Mouse (Mus musculus): ENCODE data around the gene Hist1h2ak. TPM values are rescaled to one million over a fixed set of nuclear protein-coding genes. Genes with fewer than 3 reads are reported as not detected.

The Hist1h2ak gene
- total and polyA plus RNA-seq, 3 experiments: 6.2 to 1,125 (median 16.6) TPM

DNA sequence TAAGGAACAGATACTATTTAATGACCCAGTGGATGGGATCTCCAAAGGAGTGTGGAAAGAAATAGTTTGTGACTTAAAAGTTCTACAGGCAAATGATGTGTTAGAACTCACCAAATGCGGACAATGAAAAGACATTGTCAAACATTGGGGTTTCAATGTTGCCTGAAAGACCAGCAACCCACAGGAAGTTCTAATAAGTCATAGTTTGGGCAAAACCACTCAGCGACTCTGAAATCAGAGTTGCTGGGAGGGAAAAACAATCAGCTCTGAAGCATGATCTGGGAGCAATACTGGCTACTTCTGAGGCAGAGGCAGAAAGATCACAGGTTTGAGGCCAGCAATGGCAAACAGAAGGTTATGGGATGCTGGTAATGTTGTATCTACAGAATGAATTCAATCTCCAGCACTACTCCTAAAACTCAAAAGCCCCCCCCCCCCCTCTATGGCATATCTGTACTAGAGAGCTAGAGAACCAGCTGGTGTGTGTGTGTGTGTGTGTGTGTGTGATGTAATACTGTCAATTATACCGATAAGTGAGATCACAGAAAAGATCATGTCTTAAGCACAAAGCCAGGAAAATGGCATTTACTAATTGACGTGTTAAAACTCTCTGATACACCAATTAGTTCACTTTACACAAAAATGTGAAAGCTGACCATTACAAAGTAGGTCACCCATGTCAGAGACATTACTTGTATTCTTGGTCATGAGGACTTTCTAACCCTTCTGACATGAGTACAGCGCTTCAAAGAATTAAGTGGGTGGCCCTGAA is 4.1 kb downstream of the Hist1h2ak start:
- H3K4me2 ChIP-seq (ENCODE audit: insufficient read depth, low read depth, poor library complexity, severe bottlenecking): peak overlapping the region; percentile 85
- peak; percentile 67 for DNase-seq (ENCODE audit: extremely low read depth)
- H3K4me3 ChIP-seq (replicated peaks in 1 of 3; ENCODE audit: low read depth in 2 of 3, low read length in 2 of 3, poor library complexity in 1 of 3): peak overlapping the region; percentile 53 to 69 (median 55)
- no peaks in the 10 kb centered on the region for H3K27me3 ChIP-seq (replicated peaks)
- in situ Hi-C loops (cut with MboI; ENCODE audit: low pct_ligation_motif_present, low pct_unique_long_range_greater_than_20kb, low sequenced_read_pairs) (loop anchor here (10.0 to 25.0 kb wide), 2 partner anchors 285 to 1813 kb away; partner anchors contain the start of genes Hist1h1d, Hist1h2ad, Hist1h2ae and Hist1h2ah), dilution Hi-C loops (cut with MboI; ENCODE audit: extremely low pct_ligation_motif_present, extremely low pct_unique_long_range_greater_than_20kb, low sequenced_read_pairs) (no loop called here)
- peaks cover 0 to 14% of the 10 kb centered on the region in 2 experiments; a peak in 2 of 4 replicates for H3K4me1 ChIP-seq (ENCODE audit: control insufficient read depth in 1 of 2, insufficient read depth in 2 of 2)
- H3K36me3 ChIP-seq (replicated peaks in 1 of 2; ENCODE audit: control insufficient read depth in 1 of 2, insufficient read depth in 1 of 2, low read length in 1 of 2): no peaks in the 10 kb centered on the region
- peak overlapping the region; percentile 73 for H3K27ac ChIP-seq (ENCODE audit: insufficient read depth, low read depth)
- no peaks in the 10 kb centered on the region for H3K9me3 ChIP-seq (replicated peaks; ENCODE audit: low read length)
- H3K9ac ChIP-seq (ENCODE audit: insufficient read depth, low read depth): peak overlapping the region; percentile 86
- H3K79me2 ChIP-seq (replicated peaks; ENCODE audit: control insufficient read depth, extremely low read depth, insufficient read depth, poor library complexity, severe bottlenecking): no peaks in the 10 kb centered on the region
- TF ChIP-seq ZMIZ1 (IDR thresholded peaks at IDR 0.05; ENCODE audit: low read depth, low read length): no peak
- 0 out of 2 replicates have a peak, but pooled peaks have one; percentile 18 for TF ChIP-seq TBP (conservative IDR thresholded peaks at IDR 0.05; ENCODE audit: low read depth, low read length)
- 0 out of 2 replicates have a peak, but pooled peaks have one; percentile 18 for TF ChIP-seq MAZ (IDR thresholded peaks at IDR 0.05; ENCODE audit: low read depth, low read length)
- no peak for TF ChIP-seq CHD2 (IDR thresholded peaks at IDR 0.05; ENCODE audit: low read length)
- TF ChIP-seq MYC (IDR thresholded peaks at IDR 0.05; ENCODE audit: low read depth, low read length): no peak; the same call in 1 of the 2 replicates
- TF ChIP-seq PAX5 (IDR thresholded peaks at IDR 0.05; ENCODE audit: low read length): no peak
- TF ChIP-seq USF1 (IDR thresholded peaks at IDR 0.05; ENCODE audit: low read depth, low read length): no peak
- TF ChIP-seq BHLHE40 (IDR thresholded peaks at IDR 0.05; ENCODE audit: low read depth, low read length): no peak
- no peak; the same call in 1 of the 2 replicates for TF ChIP-seq SIN3A (IDR thresholded peaks at IDR 0.05; ENCODE audit: low read length)
- no peak for TF ChIP-seq JUN (IDR thresholded peaks at IDR 0.05; ENCODE audit: insufficient read depth, low read depth, low read length)
- TF ChIP-seq ZC3H11A (IDR thresholded peaks at IDR 0.05; ENCODE audit: low read depth, low read length): no peak
- no peak for TF ChIP-seq TCF12 (IDR thresholded peaks at IDR 0.05; ENCODE audit: low read depth, low read length)
- peak; percentile 16; the same call in 1 of the 2 replicates for TF ChIP-seq SMC3 (IDR thresholded peaks at IDR 0.05; ENCODE audit: low read depth, low read length)
- TF ChIP-seq UBTF (IDR thresholded peaks at IDR 0.05; ENCODE audit: low read depth, low read length): no peak
- peak; percentile 91 for TF ChIP-seq POLR2A (IDR thresholded peaks at IDR 0.05; ENCODE audit: low read depth, low read length)
- peak; percentile 64 for TF ChIP-seq CHD1 (IDR thresholded peaks at IDR 0.05; ENCODE audit: low read depth, low read length)
- TF ChIP-seq IRF4 (IDR thresholded peaks at IDR 0.05; ENCODE audit: low read depth, low read length): no peak
- no peak for TF ChIP-seq CTCF (conservative IDR thresholded peaks at IDR 0.05 in 1 of 2, IDR thresholded peaks at IDR 0.05 in 1 of 2; ENCODE audit: low read depth in 2 of 2, low read length in 2 of 2)
- TF ChIP-seq HCFC1 (IDR thresholded peaks at IDR 0.05; ENCODE audit: low read depth, low read length): 0 out of 2 replicates have a peak, but pooled peaks have one; percentile 8
- no peak for TF ChIP-seq JUND (conservative IDR thresholded peaks at IDR 0.05; ENCODE audit: low read depth, low read length)
- no peak for TF ChIP-seq EP300 (IDR thresholded peaks at IDR 0.05; ENCODE audit: low read length)
- TF ChIP-seq NELFE (IDR thresholded peaks at IDR 0.05; ENCODE audit: low read depth, low read length): no peak
- peak; percentile 46 for TF ChIP-seq USF2 (conservative IDR thresholded peaks at IDR 0.05; ENCODE audit: low read depth, low read length)
- TF ChIP-seq MEF2A (IDR thresholded peaks at IDR 0.05; ENCODE audit: borderline replicate concordance, low read depth, low read length): no peak
- peak; percentile 99 for TF ChIP-seq POLR2AphosphoS2 (IDR thresholded peaks at IDR 0.05; ENCODE audit: low read depth, low read length)
- 0 out of 2 replicates have a peak, but pooled peaks have one; percentile 65 for TF ChIP-seq E2F4 (IDR thresholded peaks at IDR 0.05; ENCODE audit: insufficient replicate concordance, low read depth, low read length)
- no peak for TF ChIP-seq ELF1 (IDR thresholded peaks at IDR 0.05; ENCODE audit: low read depth, low read length)
- TF ChIP-seq KAT2A (IDR thresholded peaks at IDR 0.05; ENCODE audit: insufficient replicate concordance, low read length): no peak
- TF ChIP-seq MXI1 (IDR thresholded peaks at IDR 0.05; ENCODE audit: low read depth, low read length): no peak; the same call in 1 of the 2 replicates
- no peak for TF ChIP-seq MAFK (IDR thresholded peaks at IDR 0.05; ENCODE audit: insufficient replicate concordance, low read length)

Data from CH12.LX (cell line).